Mouse (Mus musculus) ES-E14 (cell line): Measurements from ENCODE around the gene Ogg1. TPM values are rescaled to one million over a fixed set of nuclear protein-coding genes. Genes with fewer than 3 reads are reported as not detected.

Experiments used
- DNase-seq: peaks from one replicate; pipeline ENCODE4 v3.0.0-alpha.2; 2013; ENCODE audit warnings: low read depth, low spot score
- H3K27ac ChIP-seq: 2 replicates; pipeline ENCODE4 v1.5.1; 2012; ENCODE audit warnings: low read depth, mild to moderate bottlenecking, low read length, moderate library complexity, mixed read lengths; ENCODE audit not compliant: poor library complexity, insufficient read depth, severe bottlenecking
- H3K36me3 ChIP-seq: 2 replicates; pipeline ENCODE4 v1.6.1; 2012; ENCODE audit warnings: mild to moderate bottlenecking, low read length, moderate library complexity, mixed read lengths; ENCODE audit not compliant: control insufficient read depth, poor library complexity, insufficient read depth, severe bottlenecking
- H3K4me1 ChIP-seq, 2 experiments: fragments of 150-350 bp in 1 of 2; sonication (generic) in 1 of 2; 2 replicates each; pipeline ENCODE4 v1.6.1; 2012; ENCODE audit warnings: low read length in 2 of 2, mild to moderate bottlenecking in 1 of 2, mixed read lengths in 1 of 2; ENCODE audit not compliant: control insufficient read depth in 2 of 2, insufficient read depth in 2 of 2, poor library complexity in 1 of 2
- H3K4me3 ChIP-seq, 2 experiments: fragments of 150-350 bp in 1 of 2; sonication (generic) in 1 of 2; 2 replicates each; pipeline ENCODE4 v1.5.1; 2012; ENCODE audit warnings: low read length in 2 of 2, low read depth in 1 of 2, mild to moderate bottlenecking in 1 of 2, mixed read lengths in 1 of 2; ENCODE audit not compliant: insufficient read depth in 1 of 2, poor library complexity in 1 of 2, severe bottlenecking in 1 of 2
- H3K9ac ChIP-seq: 2 replicates; pipeline ENCODE4 v1.6.1; 2012; ENCODE audit warnings: low read depth, mild to moderate bottlenecking, low read length, mixed read lengths; ENCODE audit not compliant: poor library complexity, insufficient read depth, severe bottlenecking
- H3K9me3 ChIP-seq: fragments of 150-350 bp; sonication (generic); 2 replicates; pipeline ENCODE4 v1.6.1; 2012; ENCODE audit warnings: low read depth, mild to moderate bottlenecking, low read length; ENCODE audit not compliant: control insufficient read depth, insufficient read depth
- CHD2 ChIP-seq: IDR thresholded peaks from 2 replicates; pipeline ENCODE4 v1.6.1; 2014; ENCODE audit warnings: mild to moderate bottlenecking, low read depth, low read length, inconsistent platforms
- HCFC1 ChIP-seq: IDR thresholded peaks from 2 replicates; pipeline ENCODE4 v1.6.1; 2012; ENCODE audit warnings: low read length, inconsistent platforms, borderline replicate concordance; ENCODE audit not compliant: insufficient read depth
- MAFK ChIP-seq: IDR thresholded peaks from 2 replicates; pipeline ENCODE4 v1.6.1; 2014; ENCODE audit warnings: mild to moderate bottlenecking, low read depth, low read length, inconsistent platforms; ENCODE audit not compliant: insufficient read depth
- ZC3H11A ChIP-seq: IDR thresholded peaks from 2 replicates; pipeline ENCODE4 v1.6.1; 2012; ENCODE audit warnings: low read depth, mild to moderate bottlenecking, inconsistent platforms, low read length, borderline replicate concordance
- ZNF384 ChIP-seq: IDR thresholded peaks from 2 replicates; pipeline ENCODE4 v1.6.1; 2012; ENCODE audit warnings: low read depth, low read length, inconsistent platforms
- in situ Hi-C, 2 experiments: fragments of 600-800 bp; cut with MboI; formaldehyde crosslinking; loops; one replicate each; pipeline ENCODE4 v1.15.1; 2025; ENCODE audit warnings: low sequenced_read_pairs in 2 of 2, inconsistent platforms in 1 of 2; ENCODE audit not compliant: unreplicated experiment in 2 of 2
- total RNA-seq: library from RNA; depleted of rRNA; stranded (reverse); fragments of 300-350 nt; gene quantifications from 2 replicates; pipeline ENCODE4 v1.2.3, GENCODE M21; 2012

Ogg1 gene
- total RNA-seq, 1 experiment = 13.0 TPM

DNA sequence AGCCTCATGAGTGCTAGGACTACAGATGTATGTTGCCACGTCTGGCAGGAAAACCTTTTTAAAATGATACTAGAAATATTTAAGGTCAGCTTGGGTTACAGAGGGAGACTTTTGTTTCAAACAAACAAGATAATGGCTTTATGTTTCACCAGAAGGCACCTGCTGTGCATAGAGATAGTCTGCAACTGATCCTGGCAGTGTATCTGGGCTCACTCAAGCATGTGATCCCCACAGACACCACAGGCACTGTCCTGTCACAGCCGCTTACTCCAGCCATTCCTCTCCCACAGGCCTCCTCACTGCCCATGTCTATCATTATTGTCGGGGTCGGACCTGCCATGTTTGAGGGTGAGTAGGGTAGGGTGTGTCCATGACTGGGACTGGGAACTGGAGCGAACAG, 25.4 kb upstream of the Ogg1 start:
- TF ChIP-seq MAFK (no peak), HCFC1 (no peak), CHD2 (no peak), ZNF384 (no peak)
- in situ Hi-C loops = no loop called here
- no peak overlapping the region for H3K9ac ChIP-seq
- H3K9me3 ChIP-seq = no peaks in the 10 kb centered on the region
- H3K27ac ChIP-seq = no peak overlapping the region
- H3K4me3 ChIP-seq = no peak overlapping the region
- H3K4me1 ChIP-seq = peaks cover 3 to 13% of the 10 kb centered on the region in 2 experiments; a peak in 3 of 4 replicates
- no peak for DNase-seq
- no peaks in the 10 kb centered on the region for H3K36me3 ChIP-seq

- Histone ChIP-seq H3K9ac (no peak overlapping the region), H3K4me1 (peaks cover 2 to 11% of the 10 kb centered on the region in 2 experiments; a peak in 2 of 4 replicates), H3K27ac (no peak overlapping the region), H3K36me3 (no peaks in the 10 kb centered on the region), H3K4me3 (no peak overlapping the region), H3K9me3 (no peaks in the 10 kb centered on the region)
- no peak for DNase-seq
- TF ChIP-seq ZNF384 = no peak
- no peak for TF ChIP-seq ZC3H11A
- no peak for TF ChIP-seq CHD2
- TF ChIP-seq HCFC1 = no peak
- no peak for TF ChIP-seq MAFK
- in situ Hi-C loops = no loop called here
Measured at GRCm38 (mm10) chr6:113302258-113302657, 24.5 kb upstream of the Ogg1 start.

DNA sequence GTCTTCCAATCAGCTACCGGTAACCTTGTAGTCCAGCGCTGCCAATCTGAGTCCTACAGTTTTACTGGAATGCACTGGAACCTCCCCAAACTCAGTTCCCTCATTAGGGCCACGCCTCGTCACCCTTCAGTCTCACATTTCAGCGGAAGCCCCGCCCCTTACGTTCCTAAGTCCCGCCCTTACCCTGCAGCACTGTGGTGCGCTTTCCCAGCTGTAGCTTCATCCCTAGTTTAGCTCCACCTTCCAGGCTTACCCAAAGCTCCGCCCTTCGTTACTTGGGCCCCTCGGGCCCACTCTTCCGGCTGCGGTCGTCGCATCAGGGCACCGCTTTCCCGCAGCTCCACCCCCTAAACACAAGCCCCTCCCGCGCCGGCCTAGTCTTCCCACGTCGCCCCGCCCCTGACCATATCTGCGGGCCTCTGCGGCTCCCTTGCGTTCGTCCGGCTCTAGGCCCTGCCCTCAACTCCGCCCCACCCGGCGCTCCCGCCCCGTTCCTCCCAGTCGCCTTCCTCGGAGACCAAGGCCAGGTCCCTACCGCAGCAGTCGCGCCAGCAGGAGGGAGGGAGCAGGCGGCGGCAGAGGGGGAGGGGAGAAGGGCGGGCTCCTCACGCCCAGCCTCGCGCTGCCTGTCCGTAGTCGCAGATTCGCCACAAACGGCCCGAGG, 20.3 kb upstream of the Ogg1 start:
- Histone ChIP-seq H3K27ac (peak overlapping the region; percentile 98), H3K4me3 (peak overlapping the region; percentile 89 to 97), H3K36me3 (peaks cover 10% of the 10 kb centered on the region; the same call in 1 of the 2 replicates), H3K9me3 (no peaks in the 10 kb centered on the region), H3K4me1 (peaks cover 2 to 4% of the 10 kb centered on the region in 2 experiments; a peak in 2 of 4 replicates), H3K9ac (peak overlapping the region; percentile 98)
- TF ChIP-seq ZC3H11A = no peak
- TF ChIP-seq ZNF384 = no peak
- no peak for TF ChIP-seq HCFC1
- TF ChIP-seq MAFK = no peak
- peak; percentile 61; the same call in 1 of the 2 replicates for TF ChIP-seq CHD2
- in situ Hi-C loops = no loop called here
- peak; percentile 99 for DNase-seq

DNA sequence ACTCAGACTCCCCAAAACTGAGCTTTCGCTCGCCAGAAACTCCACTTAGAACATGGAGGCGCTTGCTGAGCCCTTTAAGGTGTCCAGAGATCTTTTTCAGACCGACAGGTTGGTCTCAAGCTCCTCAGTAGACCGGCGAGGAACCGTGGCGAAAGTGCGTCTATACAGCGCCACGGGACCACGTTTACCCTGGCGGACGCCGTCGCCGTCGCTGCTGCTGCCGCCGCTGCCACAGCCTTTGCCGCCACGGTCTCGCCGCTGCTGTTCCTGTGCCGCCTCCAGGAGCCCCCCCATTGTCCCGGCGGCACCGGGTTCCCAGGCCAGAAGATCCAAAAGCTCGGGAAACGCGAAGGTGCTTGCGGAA, 19.8 kb upstream of the Ogg1 start, which contains the start of gene Brpf1:
Brpf1 (plus strand) TSS at position 152 of the 364 bp plus-strand sequence.
- no peak for DNase-seq

More for the DNA sequence above, 19.8 kb upstream of the Ogg1 start, which contains the start of gene Brpf1:
- H3K9ac ChIP-seq = peak within 1 kb of the TSS; percentile 98
- H3K4me3 ChIP-seq = peak within 1 kb of the TSS; percentile 89 to 97
- H3K9me3 ChIP-seq = no peaks in the 10 kb centered on the region
- no peak for TF ChIP-seq CHD2
- peak; percentile 75; the same call in 1 of the 2 replicates for TF ChIP-seq HCFC1
- TF ChIP-seq ZC3H11A = peak; percentile 100
- peaks cover 2 to 3% of the 10 kb centered on the region in 2 experiments; a peak in 2 of 4 replicates for H3K4me1 ChIP-seq
- in situ Hi-C loops = no loop called here
- peaks cover 10% of the 10 kb centered on the region; the same call in 1 of the 2 replicates for H3K36me3 ChIP-seq
- peak within 1 kb of the TSS; percentile 98 for H3K27ac ChIP-seq
